Mouse (Mus musculus): ENCODE data around the gene Hdgfl2. TPM values are rescaled to one million over a fixed set of nuclear protein-coding genes. Genes with fewer than 3 reads are reported as not detected.

Gene Hdgfl2
- 10 to 100 TPM; 38.9 to 42.2 TPM for total RNA-seq (2021)

DNA sequence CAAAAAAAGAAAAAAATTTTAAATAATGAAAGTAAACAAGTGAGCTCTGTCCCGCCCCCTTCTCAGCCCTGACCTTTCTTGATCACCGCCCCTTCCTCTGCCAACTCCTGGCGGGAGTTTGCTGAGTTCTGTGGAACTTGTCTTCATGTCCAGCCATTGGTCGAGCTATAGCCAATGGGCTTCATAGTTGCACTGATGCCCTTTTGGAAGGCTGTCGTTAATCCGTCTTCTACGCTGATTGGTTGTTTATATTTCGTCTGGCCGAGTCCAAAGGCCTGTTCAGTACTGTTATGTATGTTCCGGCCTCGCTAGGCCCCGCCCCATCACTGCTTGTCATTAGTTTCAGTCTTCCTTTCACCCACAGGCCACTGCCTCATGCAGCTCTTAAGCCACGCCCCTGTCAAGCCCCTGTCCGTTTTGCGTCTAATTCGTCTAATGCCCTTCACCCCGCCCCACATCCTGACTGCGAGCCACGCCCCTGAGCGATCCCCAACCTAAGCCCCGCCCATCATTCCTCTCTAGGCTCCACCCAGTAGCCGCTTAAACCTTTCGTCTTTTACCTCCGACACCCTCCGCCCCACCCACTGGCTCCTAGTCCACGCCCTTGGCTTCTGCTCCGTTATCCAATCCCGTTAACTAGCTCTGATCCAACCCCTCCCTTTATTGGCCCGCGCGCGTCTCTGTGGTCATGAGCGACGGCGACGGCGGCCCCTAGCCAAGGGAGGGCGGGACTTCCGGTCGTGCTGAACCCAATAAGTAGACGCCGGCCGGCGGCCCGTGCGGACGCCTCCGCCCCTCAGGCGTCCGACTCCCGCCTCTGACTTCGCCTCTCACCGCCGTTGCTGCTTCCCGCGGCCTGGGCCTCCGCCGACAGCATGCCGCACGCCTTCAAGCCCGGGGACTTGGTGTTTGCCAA is at the start of gene Hdgfl2:
Hdgfl2 (plus strand) TSS at position 755 of the 916 bp plus-strand sequence.
- intact Hi-C loops (cut with DNase I): no loop called here
- peak; percentile 100 for DNase-seq

- intact Hi-C loops (cut with DNase I): no loop called here
- DNase-seq: no peak
Measured at GRCm38 (mm10) chr17:56030238-56030870, 49.1 kb upstream of the Hdgfl2 start.

- DNase-seq: peak in 1 of 2 experiments; percentile 54
- intact Hi-C loops (cut with DNase I): no loop called here
Measured at GRCm38 (mm10) chr17:56030919-56031318, 48.5 kb upstream of the Hdgfl2 start.

DNA sequence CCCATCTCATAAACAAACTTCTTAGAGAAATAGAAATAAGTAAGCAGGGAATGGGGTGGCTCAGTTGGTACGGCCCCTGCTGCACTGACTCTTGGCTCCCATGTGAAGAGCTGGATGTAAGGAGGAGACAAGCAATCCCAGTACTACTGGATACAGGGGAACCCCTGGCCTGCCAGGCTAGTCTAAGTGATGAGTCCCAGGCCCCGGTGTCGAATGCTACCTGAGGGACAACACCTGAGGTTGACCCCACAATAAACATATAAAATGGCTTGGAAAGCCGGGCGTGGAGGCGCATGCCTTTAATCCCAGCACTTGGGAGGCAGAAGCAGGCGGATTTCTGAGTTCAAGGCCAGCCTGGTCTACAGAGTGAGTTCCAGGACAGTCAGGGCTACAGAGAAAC is 48.0 kb upstream of the Hdgfl2 start:
- DNase-seq: no peak
- intact Hi-C loops (cut with DNase I): no loop called here

DNA sequence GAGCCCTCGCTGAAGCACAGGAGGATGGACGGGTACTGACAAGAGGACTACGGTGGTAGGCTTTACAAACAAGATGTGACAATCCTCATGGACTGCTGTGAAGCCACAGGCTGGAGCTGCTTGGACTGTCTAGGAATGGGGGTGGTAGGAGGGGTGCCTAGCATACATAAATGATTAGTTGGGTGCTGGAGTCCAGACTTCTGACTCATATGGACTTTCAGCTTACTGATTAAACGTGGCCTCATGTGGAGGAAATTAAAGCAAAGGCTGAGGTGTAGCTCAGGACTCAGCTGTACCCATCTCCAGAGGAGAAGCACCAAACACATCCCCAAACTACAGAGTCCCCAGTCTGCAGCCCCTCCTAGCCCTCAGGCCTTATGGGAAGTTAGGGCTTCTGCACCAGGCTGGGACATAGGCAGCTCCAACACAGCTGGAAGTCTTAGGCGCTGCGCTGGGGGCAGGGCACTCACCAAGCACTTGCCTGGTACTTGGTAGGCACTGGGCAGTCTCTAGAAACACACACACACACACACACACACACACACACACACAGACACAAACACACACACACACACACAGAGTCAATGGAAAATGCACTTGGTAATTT is 47.2 kb upstream of the Hdgfl2 start:
- no peak for DNase-seq
- intact Hi-C loops (cut with DNase I): no loop called here

GRCm38 (mm10) chr17:56032831-56033230 is 46.6 kb upstream of the Hdgfl2 start:
- DNase-seq: no peak
- intact Hi-C loops (cut with DNase I): no loop called here

GRCm38 (mm10) chr17:56034040-56034725 is 45.3 kb upstream of the Hdgfl2 start:
- peak in 1 of 2 experiments; percentile 59 for DNase-seq

GRCm38 (mm10) chr17:56034726-56035100 is 44.7 kb upstream of the Hdgfl2 start:
- DNase-seq: no peak
- intact Hi-C loops (cut with DNase I): no loop called here

More at GRCm38 (mm10) chr17:56034040-56034725, 45.3 kb upstream of the Hdgfl2 start:
- intact Hi-C loops (cut with DNase I): no loop called here

- intact Hi-C loops (cut with DNase I): no loop called here
- no peak for DNase-seq
Measured at GRCm38 (mm10) chr17:56035216-56035615, 44.2 kb upstream of the Hdgfl2 start.

DNA sequence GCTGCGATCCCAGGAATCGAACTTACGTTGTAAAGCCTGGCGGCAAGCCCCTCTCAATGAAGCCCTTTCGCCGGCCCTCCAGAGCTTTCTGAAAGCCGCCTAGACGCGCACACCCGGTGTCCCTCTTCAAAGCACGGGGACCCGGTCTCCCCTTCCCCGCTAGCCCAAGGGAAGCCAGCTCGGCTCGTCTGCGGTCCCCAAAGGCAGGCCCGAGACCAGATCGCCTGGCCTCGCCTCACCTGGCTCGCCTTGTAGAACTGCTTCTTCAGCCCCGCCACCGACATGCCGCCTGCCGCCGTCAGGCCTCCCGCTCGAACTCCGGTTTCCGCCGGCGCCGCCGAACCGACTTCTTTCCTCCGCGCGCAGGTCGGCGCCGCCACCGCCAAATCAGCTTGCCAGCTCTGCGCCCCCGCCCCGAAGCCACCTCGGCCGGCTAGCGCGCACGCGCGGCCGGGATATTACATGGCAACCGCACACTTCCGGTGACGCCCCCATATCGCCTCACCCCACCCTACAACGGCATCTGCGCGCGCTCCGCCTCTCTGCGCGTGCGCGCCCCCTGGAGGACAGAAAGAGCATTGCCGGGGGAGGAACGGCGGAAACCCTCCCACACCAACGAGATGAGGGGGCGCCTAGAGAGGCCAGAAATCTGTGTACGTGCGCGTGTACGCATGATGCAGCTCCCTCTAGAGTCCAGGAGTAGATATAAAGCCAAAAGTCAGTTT is 43.1 kb upstream of the Hdgfl2 start, which contains the start of gene Sh3gl1:
Sh3gl1 (minus strand) TSS at position 460 of the 725 bp plus-strand sequence.
- intact Hi-C loops (cut with DNase I): no loop called here
- peak; percentile 99 to 100 for DNase-seq

DNA sequence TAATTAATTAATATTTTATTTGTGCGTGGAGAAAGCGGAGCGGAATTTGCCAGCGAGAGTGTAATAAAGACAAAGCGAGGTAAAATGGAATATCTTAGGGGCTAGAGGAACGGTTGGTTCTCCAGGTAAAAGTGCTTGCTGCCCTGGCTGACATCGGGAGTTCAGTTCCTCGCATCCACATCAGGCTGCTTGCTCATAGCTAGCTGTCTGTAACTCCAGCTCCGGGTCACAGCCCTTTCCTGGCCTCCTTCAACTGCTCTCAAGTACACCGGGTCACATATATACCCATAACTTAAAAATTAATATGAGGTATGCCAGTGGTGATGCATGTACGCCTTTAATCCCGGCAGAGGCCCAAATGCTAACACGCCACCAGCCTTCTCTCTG is 42.5 kb upstream of the Hdgfl2 start:
- no peak for DNase-seq

GRCm38 (mm10) chr17:56038583-56039261 is 40.7 kb upstream of the Hdgfl2 start:
- intact Hi-C loops (cut with DNase I): no loop called here
- DNase-seq: no peak

More for the DNA sequence above, 42.5 kb upstream of the Hdgfl2 start:
- intact Hi-C loops (cut with DNase I): no loop called here

DNA sequence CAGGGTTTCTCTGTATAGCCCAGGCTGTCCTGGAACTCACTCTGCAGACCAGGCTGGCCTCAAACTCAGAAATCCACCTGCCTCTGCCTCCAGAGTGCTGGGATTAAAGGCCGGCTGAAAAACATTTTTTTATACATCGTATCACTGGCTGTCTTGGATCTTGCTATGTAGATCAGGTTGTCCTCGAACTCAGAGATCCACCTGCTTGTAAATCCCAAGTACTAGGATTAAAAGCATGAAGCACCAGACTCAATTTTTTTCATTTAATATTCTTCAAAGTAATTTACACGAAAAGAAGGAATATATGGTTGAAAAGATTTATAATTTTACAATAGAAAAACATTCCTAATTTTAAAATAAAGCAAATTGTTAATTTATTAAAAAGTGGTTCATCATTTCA is 40.1 kb upstream of the Hdgfl2 start:
- intact Hi-C loops (cut with DNase I): no loop called here
- no peak for DNase-seq

GRCm38 (mm10) chr17:56040030-56040856 is 39.2 kb upstream of the Hdgfl2 start, which contains the start of gene Chaf1a:
Gene Chaf1a (plus strand): TSS chr17:56040439.
- intact Hi-C loops (cut with DNase I): loop anchor here (2.0 kb wide), 1 partner anchor 35 kb away; the partner anchor contains the start of gene Ubxn6
- DNase-seq: peak; percentile 98 to 99

GRCm38 (mm10) chr17:56040857-56041163 is 38.6 kb upstream of the Hdgfl2 start:
- no peak for DNase-seq
- intact Hi-C loops (cut with DNase I): loop anchor here (2.0 kb wide), 1 partner anchor 34 kb away; the partner anchor contains the start of gene Ubxn6

GRCm38 (mm10) chr17:56051369-56051768 is 28.1 kb upstream of the Hdgfl2 start:
- no peak for DNase-seq
- intact Hi-C loops (cut with DNase I): no loop called here

DNA sequence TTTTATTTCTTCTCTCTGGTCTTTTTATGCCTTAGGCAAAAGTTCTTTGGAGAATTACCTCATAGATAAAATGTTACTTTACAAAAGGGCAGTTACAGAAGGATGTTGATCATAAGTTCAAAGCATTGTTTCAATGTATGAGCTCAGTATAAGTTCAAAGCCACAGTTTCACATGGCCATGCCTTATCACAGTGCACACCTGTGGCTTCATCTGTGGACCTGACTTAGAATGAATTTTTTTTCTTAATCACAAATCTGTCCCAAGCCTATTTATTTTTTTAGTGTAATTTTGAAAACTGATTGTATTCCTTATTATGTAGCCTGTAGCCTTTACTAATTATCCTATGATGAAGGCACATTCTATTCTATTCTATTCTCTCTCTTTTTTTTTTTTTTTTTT is 24.5 kb upstream of the Hdgfl2 start:
- intact Hi-C loops (cut with DNase I): no loop called here
- DNase-seq: no peak

DNA sequence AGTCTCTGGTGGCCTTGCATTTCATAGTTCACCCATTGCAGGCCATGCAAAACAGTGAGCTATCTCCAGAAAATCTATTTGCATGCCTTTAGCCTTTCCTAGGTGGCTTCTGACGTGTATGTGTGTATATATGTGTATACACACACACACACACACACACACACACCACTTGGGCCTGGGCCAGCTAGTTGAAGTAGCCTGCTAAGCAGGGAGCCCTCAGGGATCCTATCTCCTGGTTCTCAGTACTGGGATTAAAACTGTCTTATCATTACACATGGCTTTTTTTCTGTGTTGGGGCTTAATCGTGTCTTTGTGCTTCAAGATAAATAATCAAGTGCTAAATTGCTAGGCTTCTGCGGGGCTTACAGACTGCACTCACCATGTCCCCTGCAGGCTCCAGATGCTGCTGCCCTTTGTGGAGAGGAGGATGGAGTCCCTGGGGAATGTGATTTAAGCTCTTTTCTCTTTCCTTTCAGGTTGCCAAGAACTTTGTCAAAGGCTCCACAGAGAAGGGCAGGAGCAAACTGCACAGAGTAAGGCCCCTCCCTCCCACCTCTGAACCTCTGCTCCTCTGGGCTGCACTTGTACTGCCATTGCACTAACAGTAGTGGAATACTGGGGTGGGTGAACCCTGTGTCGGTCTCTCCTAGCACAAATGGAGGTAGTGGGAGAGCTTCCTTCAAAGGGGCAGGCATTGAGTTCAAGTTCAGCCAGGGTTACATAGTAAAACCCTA is 23.3 kb upstream of the Hdgfl2 start:
- no peak for DNase-seq
- intact Hi-C loops (cut with DNase I): no loop called here
